Mouse (Mus musculus) lung, postnatal 36 days (tissue): ENCODE results near the gene Gm4070.
"Not testable (repeated sequence)": the region's sequence is repeated elsewhere in the genome, so short reads cannot be mapped to it uniquely, and the experiment has no call there.

Experiments
- DNase-seq: peaks from one replicate; pipeline ENCODE4 v3.0.0; 2022; ENCODE audit warnings: mixed read lengths

The Gm4070 gene

DNA sequence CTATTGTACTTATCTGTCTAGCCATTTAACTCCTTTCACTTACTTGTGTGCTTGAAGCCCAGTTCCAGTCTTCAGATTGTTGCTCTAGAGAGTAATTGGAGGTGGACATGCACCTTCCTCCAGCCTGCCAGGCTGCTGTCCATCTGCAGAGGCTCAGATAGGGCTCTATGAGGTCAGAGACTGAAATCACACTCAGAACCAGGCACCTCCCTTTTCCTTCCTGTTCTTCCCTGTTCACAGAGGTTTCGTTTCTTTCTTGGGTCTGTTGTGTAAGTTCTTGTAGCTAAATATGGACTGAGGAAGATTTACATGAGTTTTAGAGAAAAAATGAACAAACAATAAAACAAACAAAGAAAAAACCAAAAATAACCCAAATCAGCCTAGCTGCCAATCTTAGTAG is at the start of gene Gm4070:
Gene Gm4070, minus strand, starts transcription at position 156 of the 400 bp plus-strand sequence.
- DNase-seq: peak; percentile 32

DNA sequence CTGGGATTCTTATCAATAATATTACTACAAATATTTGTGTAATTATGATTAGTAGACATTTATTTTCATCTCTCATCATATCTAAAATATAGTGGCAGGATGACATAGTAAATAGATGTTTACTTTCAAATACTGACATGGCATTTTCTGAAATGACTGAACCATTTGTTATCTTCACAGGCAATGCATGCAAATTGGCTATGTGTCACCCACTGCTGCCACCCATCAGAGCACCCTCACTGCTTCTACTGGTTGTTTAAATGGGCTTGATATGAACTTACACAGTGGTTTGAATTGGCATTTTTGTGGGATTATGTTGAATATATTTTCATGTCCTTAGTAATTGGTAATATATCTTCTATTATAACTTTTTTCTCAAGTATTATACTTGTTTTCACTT is 773 bp upstream of the Gm4070 start:
- DNase-seq: not testable (repeated sequence)

DNA sequence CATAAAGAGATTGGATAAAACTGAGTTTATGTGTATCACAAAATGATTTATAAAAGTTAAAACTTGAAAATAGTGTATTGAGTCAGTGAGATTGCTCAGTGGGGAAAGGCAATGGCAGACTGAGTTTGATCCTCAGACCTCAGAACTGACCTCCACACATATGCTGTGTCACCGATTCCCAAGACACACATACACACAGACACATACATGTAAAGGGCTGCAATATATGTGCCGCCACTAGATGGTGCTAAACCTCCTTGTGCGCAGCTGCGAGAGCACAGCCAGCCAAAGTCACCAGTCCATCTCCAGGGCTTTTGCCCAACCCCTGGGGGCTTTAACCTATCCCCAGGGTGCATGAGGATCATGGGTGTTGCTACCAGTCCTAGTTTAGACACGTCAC is 1.4 kb downstream of the Gm4070 start:
- not testable (repeated sequence) for DNase-seq

DNA sequence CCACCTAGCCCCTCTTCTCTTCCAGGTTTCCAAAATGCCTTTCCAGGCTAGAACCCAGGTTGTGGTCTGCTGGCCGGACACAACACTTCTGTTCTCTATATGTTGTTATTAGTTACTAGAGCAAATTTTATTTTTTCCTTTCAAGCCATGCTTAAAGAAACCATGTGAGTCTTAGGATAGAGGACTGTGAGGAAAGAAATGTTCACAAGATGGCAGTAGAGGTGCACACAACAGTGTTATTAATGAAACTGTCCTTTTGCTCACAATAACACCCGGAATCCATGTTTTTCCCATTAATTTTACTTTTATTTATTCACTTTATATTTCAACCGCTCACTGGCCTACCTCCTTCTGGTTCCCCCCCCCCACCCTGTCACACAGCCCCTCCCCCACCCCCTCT is 8.5 kb downstream of the Gm4070 start:
- DNase-seq: not testable (repeated sequence)

DNA sequence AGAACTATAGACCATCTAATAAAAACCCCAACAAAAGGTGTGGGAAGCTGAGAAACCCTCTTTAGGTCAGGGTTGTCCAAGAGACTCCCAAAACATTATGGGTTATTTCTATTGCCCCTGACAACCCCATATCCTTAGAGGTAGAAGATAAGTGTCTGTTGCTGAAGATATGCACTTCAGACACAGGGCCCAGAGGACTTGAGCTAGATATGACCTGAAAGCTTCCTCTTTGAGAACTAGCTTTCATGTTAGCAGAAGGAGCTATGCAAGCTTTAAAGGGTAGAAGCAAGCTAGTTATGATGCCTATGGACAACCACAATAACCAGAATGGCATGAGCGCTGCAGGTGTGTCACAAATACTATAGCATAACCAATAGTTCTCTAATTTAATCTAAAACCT is 21.6 kb downstream of the Gm4070 start:
- DNase-seq: not testable (repeated sequence)

DNA sequence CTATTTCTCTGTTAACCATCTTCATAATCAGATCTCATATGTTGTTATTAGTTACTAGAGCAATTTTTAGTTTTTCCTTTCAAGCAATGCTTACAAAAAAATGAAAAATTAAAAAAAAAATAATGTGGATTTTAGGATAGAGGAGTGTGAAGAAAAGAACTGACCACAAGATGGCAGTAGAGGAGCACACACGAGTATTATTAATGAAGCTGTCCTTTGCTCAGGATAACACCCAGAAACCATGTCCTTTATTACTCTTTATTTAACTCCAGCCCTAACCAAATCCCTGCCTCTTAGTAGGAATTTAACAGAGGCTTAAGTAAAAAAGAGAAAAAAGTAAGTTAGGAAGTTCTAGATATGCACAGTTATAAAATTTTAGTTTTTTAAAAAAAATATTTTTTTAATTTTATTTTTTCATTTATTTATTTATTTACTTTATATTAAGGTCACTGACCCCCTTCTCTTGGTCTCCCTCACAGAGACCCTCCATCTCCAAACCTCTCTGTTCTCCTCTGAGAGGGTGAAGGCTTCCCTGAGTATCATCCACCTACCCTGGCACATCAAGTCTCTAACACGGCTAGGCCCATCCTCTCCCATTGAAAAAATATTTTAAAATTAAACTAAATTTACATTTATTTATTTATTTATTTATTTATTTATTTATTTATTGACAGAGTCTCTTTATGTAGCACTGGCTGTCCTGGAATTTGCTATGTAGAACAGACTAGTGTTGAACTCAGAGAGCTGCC is 70.0 kb downstream of the Gm4070 start:
- DNase-seq: not testable (repeated sequence)

DNA sequence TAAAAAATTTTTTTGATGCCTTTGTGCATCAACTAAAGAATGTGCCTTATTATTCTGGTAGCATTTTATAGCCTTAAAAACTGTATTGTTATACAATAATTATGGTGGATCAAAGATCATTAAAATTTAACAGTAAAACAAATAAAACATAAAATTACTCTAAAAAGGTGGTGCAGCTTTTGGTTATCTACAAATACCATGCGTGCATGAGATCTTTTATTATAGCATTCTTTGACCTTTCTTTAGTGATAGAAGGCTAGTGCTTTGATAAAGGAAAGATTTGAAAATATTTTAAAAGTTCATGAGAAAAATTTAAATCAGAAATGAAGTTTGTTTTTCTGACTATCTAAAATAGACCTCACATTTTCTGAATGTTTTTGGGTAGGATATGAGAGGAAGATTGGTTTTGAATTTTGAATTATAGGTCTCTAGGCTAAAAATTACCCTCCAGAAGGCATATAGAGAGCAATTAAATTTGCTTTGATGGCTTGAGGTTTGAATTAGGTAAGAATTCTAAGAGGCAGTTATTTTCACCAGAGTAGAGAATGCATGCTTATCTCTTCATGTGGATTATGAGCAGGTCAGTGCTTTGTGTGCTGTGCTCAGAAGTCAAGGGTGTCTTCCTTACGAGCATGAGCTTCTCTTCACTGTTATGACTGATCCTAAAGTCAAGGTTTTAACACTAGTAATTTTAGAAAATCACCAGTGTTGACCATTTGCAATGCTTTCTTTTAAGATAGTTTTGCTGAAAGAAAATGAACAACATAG is 73.9 kb downstream of the Gm4070 start:
- DNase-seq: not testable (repeated sequence)

DNA sequence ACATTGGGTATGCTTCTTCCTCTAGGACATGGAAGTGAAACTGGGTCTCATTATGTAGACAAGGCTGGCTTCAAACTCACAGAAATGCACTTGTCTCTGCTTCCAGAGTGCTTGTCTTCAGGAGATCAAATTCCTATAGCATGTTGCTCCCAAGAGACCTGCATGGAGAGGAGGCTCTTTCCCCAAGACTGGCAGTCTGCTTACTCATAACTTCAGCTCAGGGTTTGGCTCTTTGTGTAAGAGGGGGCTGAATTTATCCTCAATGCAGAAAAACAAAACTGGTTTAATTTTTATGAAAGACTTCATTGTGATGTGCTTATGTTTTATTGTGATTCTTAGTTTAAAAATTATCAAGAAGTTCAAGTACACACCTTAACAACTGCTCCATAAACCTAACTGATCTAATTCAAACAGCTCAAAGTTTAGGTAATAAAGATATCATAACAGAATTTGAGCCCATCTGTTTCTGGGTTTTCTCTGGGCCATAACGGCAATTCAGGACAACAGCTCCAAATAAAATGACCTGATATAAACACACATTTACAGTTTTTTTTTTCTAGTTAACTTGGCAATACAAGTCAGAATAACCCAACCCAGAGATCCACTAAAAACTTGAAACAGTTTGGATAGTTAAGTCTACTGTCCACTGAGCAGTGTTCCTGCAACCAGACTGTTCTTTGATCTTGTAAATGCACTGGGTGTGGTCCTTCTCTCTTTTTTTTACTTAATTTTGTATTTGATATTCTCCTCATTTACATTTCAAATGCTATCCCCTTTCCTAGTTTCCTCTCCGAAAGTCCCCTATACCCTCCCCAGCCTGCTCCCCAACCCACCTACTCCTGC is 97.8 kb downstream of the Gm4070 start:
- not testable (repeated sequence) for DNase-seq
